Mouse (Mus musculus) kidney, adult 2 months (tissue): ENCODE measurements around the gene Ap2s1.

Experiments used
- CTCF ChIP-seq: fragments of 200-500 bp; conservative IDR thresholded peaks from 2 replicates; pipeline ENCODE4 v1.5.1; 2011; ENCODE audit warnings: low read depth, mild to moderate bottlenecking, control low read depth, low read length, moderate library complexity, mixed read lengths; ENCODE audit not compliant: insufficient read depth, insufficient read length
- POLR2A ChIP-seq: fragments of 200-500 bp; IDR thresholded peaks from one replicate; pipeline ENCODE4 v1.6.1; 2011; ENCODE audit warnings: low read depth, low read length, control low read depth

DNA sequence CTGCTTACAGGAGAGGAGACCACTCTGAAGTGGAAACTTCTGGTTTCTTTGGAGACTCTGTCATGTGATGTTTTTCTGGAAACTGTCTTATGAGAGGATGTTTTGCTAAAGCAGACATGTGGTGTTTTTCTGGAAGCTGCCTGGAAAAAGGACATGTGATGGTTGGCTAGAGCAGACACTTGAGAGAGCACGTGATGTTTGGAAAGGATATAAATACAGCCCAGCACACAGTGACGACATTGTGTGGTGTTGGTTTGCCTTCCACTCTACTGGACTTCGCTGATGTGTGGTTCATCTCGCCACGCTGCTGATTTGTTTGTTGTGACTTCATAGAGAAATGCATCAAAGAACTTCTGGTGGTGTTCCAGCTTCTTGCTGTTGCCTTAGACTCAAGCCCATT lies 37.6 kb upstream of the Ap2s1 start:
- no peak for TF ChIP-seq CTCF
- TF ChIP-seq POLR2A = no peak
